23 mouse cellular contexts compared by ENCODE assay signal in the genomic region with DNA sequence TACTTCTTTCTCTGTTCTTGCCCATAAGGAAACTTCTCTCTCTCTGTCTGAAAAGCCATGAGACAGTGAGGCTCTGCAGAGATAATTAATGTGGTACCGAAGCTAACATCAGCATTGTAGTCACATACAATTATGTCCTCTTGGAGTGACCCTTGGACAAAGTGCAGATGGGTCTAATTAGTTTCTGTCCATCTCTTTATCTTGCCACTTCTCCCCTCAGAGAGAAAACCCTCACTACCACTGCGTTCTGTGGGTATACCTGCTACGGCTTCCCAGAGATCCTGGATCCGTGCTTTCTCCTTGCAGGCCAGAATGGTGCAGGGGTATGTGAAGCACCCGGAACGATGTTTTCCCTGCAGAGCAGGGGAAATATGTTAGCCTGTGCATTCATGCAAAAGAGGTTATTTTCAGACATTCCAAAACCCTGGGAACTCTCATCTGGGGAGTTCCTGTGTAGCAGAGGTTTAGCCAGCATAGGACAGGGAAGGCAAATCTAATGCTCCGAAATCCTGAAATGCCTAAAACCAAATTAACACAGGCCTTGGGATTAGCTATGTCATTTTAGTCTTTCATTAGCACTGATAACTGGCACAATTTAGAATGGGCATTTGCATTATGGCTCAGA.
DNase-seq lines count a peak whose midpoint lies in the region; ATAC-seq and TF ChIP-seq lines count a peak whose summit lies in the region.
"Had no signal": no experiment of that assay in that cellular context is flagged by ENCODE, and none has a peak within 500 bp of the region (broad histone marks: within the 10 kb centered on the region; RNA-seq: fewer than 3 reads in every experiment).

No protein-coding gene starts in this region.

- no peak for DNase-seq in cerebellum, adult 2 months
- DNase-seq in cerebellum, adult 9-11 months, result no peak
- DNase-seq in frontal cortex, postnatal 36 days (ENCODE audit: low spot score in 2 of 2), result no peak
- no peak for DNase-seq in layer of hippocampus, adult 2 months (ENCODE audit: low spot score in 2 of 2)
- no peak for DNase-seq in layer of hippocampus, adult 11-12 months (ENCODE audit: low spot score)
- no peak for DNase-seq in gastrocnemius, postnatal 14 days
- DNase-seq: adrenal gland, postnatal 36 days; gastrocnemius, adult 2 months; kidney, adult 9 months; kidney, postnatal 36 days; layer of hippocampus, adult 9-11 months; lung, adult 18-20 months; lung, postnatal 10 days; thymus, adult 2 months; thymus, postnatal 4 days had no signal

- H3K4me3 ChIP-seq in cerebellum, adult 2 months (replicated peaks; ENCODE audit: insufficient read depth, low read depth, low read length), result no peak overlapping the region
- no peak overlapping the region for H3K4me3 ChIP-seq in layer of hippocampus, adult 2 months
- no peak overlapping the region for H3K4me3 ChIP-seq in forebrain, embryonic 15.5 days
- H3K4me3 ChIP-seq: gastrocnemius, adult 2 months; limb, embryonic 13.5 days; liver, embryonic 12.5 days had no signal

- 29% methylated on average over 7 of the region's 7 CpGs for WGBS in cerebellum, adult 2 months
- WGBS in forebrain, embryonic 15.5 days, result 49% methylated on average over 7 of the region's 7 CpGs

- H3K27me3 ChIP-seq in cerebellum, adult 2 months (ENCODE audit: control insufficient read depth, insufficient read depth, low read length), result no peaks in the 10 kb centered on the region
- no peaks in the 10 kb centered on the region for H3K27me3 ChIP-seq in forebrain, embryonic 15.5 days
- H3K27me3 ChIP-seq: limb, embryonic 13.5 days; liver, embryonic 12.5 days had no signal

- no peak overlapping the region for H3K9ac ChIP-seq in forebrain, embryonic 15.5 days (replicated peaks)
- H3K9ac ChIP-seq: limb, embryonic 13.5 days; liver, embryonic 12.5 days had no signal

- peaks cover 18% of the 10 kb centered on the region for H3K4me1 ChIP-seq in cerebellum, adult 2 months (ENCODE audit: control insufficient read depth, insufficient read depth, low read length)
- H3K4me1 ChIP-seq in forebrain, embryonic 15.5 days, result peaks cover 17% of the 10 kb centered on the region
- H3K4me1 ChIP-seq: limb, embryonic 13.5 days; liver, embryonic 12.5 days had no signal

- H3K9me3 ChIP-seq in forebrain, embryonic 15.5 days, result no peaks in the 10 kb centered on the region
- H3K9me3 ChIP-seq: limb, embryonic 13.5 days; liver, embryonic 12.5 days had no signal

- no peaks in the 10 kb centered on the region for H3K36me3 ChIP-seq in forebrain, embryonic 15.5 days
- H3K36me3 ChIP-seq: limb, embryonic 13.5 days; liver, embryonic 12.5 days had no signal

- intact Hi-C loops in gastrocnemius, postnatal 14 days (cut with DNase I; ENCODE audit: low total_unique reads), result no loop called here

- no peak for TF ChIP-seq POLR2A in cerebellum, adult 2 months (IDR thresholded peaks at IDR 0.05; ENCODE audit: borderline replicate concordance, insufficient read depth, low read length)

- TF ChIP-seq CTCF in cerebellum, adult 2 months (IDR thresholded peaks at IDR 0.05; ENCODE audit: borderline replicate concordance, insufficient read depth, low read depth, low read length), result no peak
- no peak for TF ChIP-seq CTCF in layer of hippocampus, adult 2 months (conservative IDR thresholded peaks at IDR 0.05)

- peak; percentile 53 for ATAC-seq in frontal cortex, adult (ENCODE audit: low TSS enrichment)
- no peak for ATAC-seq in forebrain, embryonic 15.5 days (replicated peaks)
- ATAC-seq: intestine, embryonic 16.5 days; liver, embryonic 12.5 days; midbrain, embryonic 16.5 days had no signal

- no peak overlapping the region for H3K4me2 ChIP-seq in forebrain, embryonic 15.5 days (replicated peaks)
- H3K4me2 ChIP-seq: heart, embryonic 11.5 days; limb, embryonic 13.5 days; liver, embryonic 12.5 days had no signal

- peak overlapping the region; percentile 71 for H3K27ac ChIP-seq in cerebellum, adult 2 months (ENCODE audit: insufficient read depth, low read length)
- H3K27ac ChIP-seq in layer of hippocampus, adult 2 months, result peak overlapping the region; percentile 32; the same call in 1 of the 2 replicates
- H3K27ac ChIP-seq in forebrain, embryonic 15.5 days (replicated peaks), result 0 out of 2 replicates have a peak overlapping the region, but pooled peaks have one; percentile 11
- H3K27ac ChIP-seq: gastrocnemius, adult 2 months; limb, embryonic 13.5 days; liver, embryonic 12.5 days; stomach, postnatal 0 days had no signal

Comparison
In these comparisons a context has a peak if more than half of its experiments do, and no peak if none do; other contexts are left out.
1. H3K27ac ChIP-seq: peak in every context shown above with its lines; median percentile 71 in cerebellum, adult 2 months; 32 in layer of hippocampus, adult 2 months; 11 in forebrain, embryonic 15.5 days.